Mouse (Mus musculus) telencephalon, adult 2 months (tissue): Measurements from ENCODE around the gene Adam11.
A peak's percentile ranks its signal among the peaks of the same experiment; 100 is the strongest.

Source experiments
- DNase-seq: peaks from one replicate; pipeline ENCODE4 v3.0.0-alpha.2; 2011; ENCODE audit warnings: low read depth, low spot score

Gene Adam11

GRCm38 (mm10) chr11:102778597-102778996 lies 17.4 kb downstream of the Adam11 start:
- DNase-seq = no peak

- DNase-seq = no peak
Observed at GRCm38 (mm10) chr11:102779081-102779638, 17.9 kb downstream of the Adam11 start.

- DNase-seq = no peak
Observed at GRCm38 (mm10) chr11:102779824-102780223, 18.6 kb downstream of the Adam11 start.

GRCm38 (mm10) chr11:102780271-102780985 lies 19.2 kb downstream of the Adam11 start:
- no peak for DNase-seq

- no peak for DNase-seq
Observed at GRCm38 (mm10) chr11:102780986-102781351, 19.7 kb downstream of the Adam11 start.

- DNase-seq = no peak
Observed at GRCm38 (mm10) chr11:102781523-102781922, 20.3 kb downstream of the Adam11 start.

- DNase-seq = no peak
Observed at GRCm38 (mm10) chr11:102783443-102783842, 22.2 kb downstream of the Adam11 start.

GRCm38 (mm10) chr11:102787688-102788177 lies 26.5 kb downstream of the Adam11 start:
- DNase-seq = no peak

- DNase-seq = no peak
Observed at GRCm38 (mm10) chr11:102791682-102792445, 30.6 kb downstream of the Adam11 start.

GRCm38 (mm10) chr11:102794157-102794556 lies 32.9 kb downstream of the Adam11 start:
- DNase-seq = no peak

- no peak for DNase-seq
Observed at GRCm38 (mm10) chr11:102803453-102803852, 42.2 kb downstream of the Adam11 start.

GRCm38 (mm10) chr11:102808246-102808645 lies 47.0 kb downstream of the Adam11 start:
- no peak for DNase-seq

- DNase-seq = peak; percentile 40
Observed at GRCm38 (mm10) chr11:102810721-102811485, 49.7 kb downstream of the Adam11 start.

- DNase-seq = no peak
Observed at GRCm38 (mm10) chr11:102814881-102815280, 53.6 kb downstream of the Adam11 start.

GRCm38 (mm10) chr11:102818121-102819020 lies 57.1 kb downstream of the Adam11 start:
- no peak for DNase-seq

- no peak for DNase-seq
Observed at GRCm38 (mm10) chr11:102819021-102819782, 58.0 kb downstream of the Adam11 start, which contains the start of gene Gjc1. Gene Gjc1, minus strand, starts transcription at chr11:102819700.

- DNase-seq = no peak
Observed at GRCm38 (mm10) chr11:102819783-102820385, 58.6 kb downstream of the Adam11 start.

- DNase-seq = no peak
Observed at GRCm38 (mm10) chr11:102820432-102820831, 59.2 kb downstream of the Adam11 start.

GRCm38 (mm10) chr11:102821231-102821630 lies 60.0 kb downstream of the Adam11 start:
- DNase-seq = no peak
